Mouse (Mus musculus): ENCODE measurements around the gene Zbtb22. TPM values are rescaled to one million over a fixed set of nuclear protein-coding genes. Genes with fewer than 3 reads are reported as not detected.
"Not testable (repeated sequence)": the region's sequence is repeated elsewhere in the genome, so short reads cannot be mapped to it uniquely, and the experiment has no call there.

Zbtb22 gene
- polyA plus RNA-seq, 1 experiment from 2014 or later: 20.9 TPM

DNA sequence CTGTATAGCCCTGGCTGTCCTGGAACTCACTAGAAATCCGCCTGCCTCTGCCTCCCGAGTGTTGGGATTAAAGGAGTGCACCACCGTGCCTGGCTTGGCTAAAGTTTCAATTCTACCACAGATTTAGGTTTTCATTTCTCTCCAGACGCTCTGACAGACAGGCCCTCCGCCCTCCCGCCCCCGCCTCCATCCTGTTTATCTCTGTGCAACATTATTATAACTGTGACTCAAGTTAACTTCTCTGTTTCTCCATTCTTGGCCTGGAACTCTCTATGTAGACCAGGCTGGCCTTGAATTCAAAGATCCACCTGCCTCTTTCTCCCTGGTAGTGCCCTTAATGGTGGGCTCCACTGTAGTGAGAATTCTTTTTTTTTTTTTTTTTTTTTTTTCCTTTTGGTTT, 13.2 kb upstream of the Zbtb22 start:
- no peaks in the 10 kb centered on the region for H3K27me3 ChIP-seq (ENCODE audit: insufficient read depth, low read length)
- H3K9me3 ChIP-seq (ENCODE audit: low read length): no peaks in the 10 kb centered on the region
- ATAC-seq (ENCODE audit: low FRiP score, low TSS enrichment): no peak
- H3K4me2 ChIP-seq (replicated peaks; ENCODE audit: low read depth, low read length): no peak overlapping the region
- H3K27ac ChIP-seq (ENCODE audit: low read length): no peak overlapping the region
- H3K36me3 ChIP-seq (ENCODE audit: insufficient read depth, low read length): no peaks in the 10 kb centered on the region
- WGBS: 76% methylated on average over 7 of the region's 7 CpGs
- no peak overlapping the region for H3K9ac ChIP-seq (replicated peaks; ENCODE audit: low read length)
- H3K4me3 ChIP-seq (ENCODE audit: low read length): no peak overlapping the region
- no peaks in the 10 kb centered on the region for H3K4me1 ChIP-seq (ENCODE audit: insufficient read depth, low read length)

DNA sequence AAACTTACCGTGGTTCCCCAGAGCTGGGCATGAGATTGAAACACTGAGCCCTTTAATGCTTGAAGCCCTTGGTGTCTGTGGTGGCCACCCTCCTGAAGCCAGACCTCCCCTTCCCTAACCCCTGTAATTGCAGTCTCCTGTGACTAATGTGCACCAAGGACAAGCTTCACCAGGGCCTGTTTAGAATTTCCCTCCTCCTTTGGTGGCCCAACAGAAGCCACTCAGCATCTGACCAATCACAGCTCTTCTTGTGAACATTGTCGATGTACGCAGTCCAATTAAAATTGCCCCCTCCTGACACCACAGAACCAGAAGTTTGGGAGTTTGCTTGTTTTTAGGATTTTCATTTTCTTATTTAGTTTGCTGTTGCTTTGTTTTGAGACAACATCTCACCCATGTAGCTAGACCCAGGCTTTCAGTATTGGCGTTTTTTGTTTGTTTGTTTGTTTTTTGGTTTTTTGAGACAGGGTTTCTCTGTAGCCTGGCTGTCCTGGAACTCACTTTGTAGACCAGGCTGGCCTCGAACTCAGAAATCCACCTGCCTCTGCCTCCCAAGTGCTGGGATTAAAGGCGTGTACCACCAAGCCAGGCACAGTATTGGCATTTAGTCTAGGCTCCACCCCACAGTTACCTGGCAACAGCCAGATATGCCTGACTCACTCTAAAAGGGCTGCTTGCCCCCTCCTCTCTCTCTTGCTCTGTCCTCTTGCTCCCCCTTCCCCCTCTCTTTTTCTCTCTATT, 11.6 kb upstream of the Zbtb22 start:
- not testable (repeated sequence) for H3K4me2 ChIP-seq (replicated peaks; ENCODE audit: low read depth, low read length); H3K9me3 ChIP-seq (ENCODE audit: low read length); H3K4me3 ChIP-seq (ENCODE audit: low read length); H3K36me3 ChIP-seq (ENCODE audit: insufficient read depth, low read length); H3K9ac ChIP-seq (replicated peaks; ENCODE audit: low read length); H3K27ac ChIP-seq (ENCODE audit: low read length); H3K4me1 ChIP-seq (ENCODE audit: insufficient read depth, low read length); ATAC-seq (ENCODE audit: low FRiP score, low TSS enrichment); H3K27me3 ChIP-seq (ENCODE audit: insufficient read depth, low read length)
- 73% methylated on average over 6 of the region's 6 CpGs for WGBS

DNA sequence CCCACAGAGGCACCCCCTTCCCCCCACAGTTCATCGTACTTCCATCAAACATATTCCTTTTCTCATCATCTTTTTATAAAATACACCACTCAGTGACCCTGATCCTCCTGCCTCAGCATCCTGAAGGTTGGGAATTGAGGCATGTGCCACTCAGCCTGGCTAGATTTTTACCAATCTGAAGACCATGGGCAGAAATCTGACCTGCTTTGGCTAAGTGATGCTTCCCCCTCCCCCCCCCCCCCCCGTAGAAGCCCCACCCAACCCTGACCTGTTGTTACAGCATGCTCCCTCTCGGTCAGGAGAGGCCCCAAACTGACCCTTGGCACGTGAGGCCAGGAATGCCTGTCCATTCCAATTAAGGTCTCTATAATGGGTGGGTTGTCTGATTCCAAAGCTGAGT, 10.9 kb upstream of the Zbtb22 start, which contains the start of gene Platr17:
Gene Platr17 (plus strand): TSS at position 301 of the 400 bp plus-strand sequence.
- not testable (repeated sequence) for H3K27me3 ChIP-seq (ENCODE audit: insufficient read depth, low read length); ATAC-seq (ENCODE audit: low FRiP score, low TSS enrichment); H3K9ac ChIP-seq (replicated peaks; ENCODE audit: low read length); H3K4me1 ChIP-seq (ENCODE audit: insufficient read depth, low read length); H3K4me2 ChIP-seq (replicated peaks; ENCODE audit: low read depth, low read length); H3K36me3 ChIP-seq (ENCODE audit: insufficient read depth, low read length); H3K27ac ChIP-seq (ENCODE audit: low read length); H3K4me3 ChIP-seq (ENCODE audit: low read length); H3K9me3 ChIP-seq (ENCODE audit: low read length)
- 49% methylated on average over 3 of the region's 4 CpGs for WGBS

DNA sequence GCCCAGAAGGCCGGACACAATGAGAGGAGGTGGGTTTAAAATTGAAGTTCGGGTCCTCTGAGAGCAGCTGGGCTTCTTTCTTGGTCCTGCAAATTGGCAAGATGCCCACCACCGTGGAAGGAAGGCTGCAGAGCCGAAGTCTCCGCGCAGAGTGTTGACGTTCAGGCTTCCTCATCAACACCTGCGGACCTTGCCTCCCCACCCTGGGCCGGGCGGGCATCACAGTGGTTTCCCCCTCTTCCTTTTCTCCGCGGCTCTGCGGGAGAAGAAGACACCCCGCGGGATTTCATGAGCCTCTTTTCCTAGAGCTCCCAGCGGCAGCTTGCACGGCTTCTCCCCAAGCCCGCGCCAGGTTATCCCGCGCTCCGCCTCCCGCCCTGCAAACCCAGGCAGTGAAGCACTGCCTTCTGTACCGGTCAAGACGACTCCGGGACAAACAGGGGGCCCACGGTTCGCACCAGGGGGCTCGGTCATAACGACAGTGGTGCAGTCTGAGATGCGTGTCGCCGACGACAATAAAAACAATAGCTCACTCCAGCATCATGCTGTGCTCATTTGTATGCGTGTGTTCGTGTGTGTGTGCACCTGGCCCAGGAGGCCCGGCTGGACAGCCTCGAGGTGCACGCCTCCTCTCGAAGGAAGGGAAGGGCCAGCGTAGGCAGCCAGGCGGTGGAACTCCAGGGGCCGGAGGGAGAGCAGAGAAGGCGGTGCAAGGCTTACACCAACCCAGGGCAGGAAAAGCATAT, 7.2 kb upstream of the Zbtb22 start:
- H3K9ac ChIP-seq (replicated peaks; ENCODE audit: low read length): peak overlapping the region; percentile 77
- H3K27ac ChIP-seq (ENCODE audit: low read length): peak overlapping the region; percentile 90
- peaks cover 30% of the 10 kb centered on the region for H3K4me1 ChIP-seq (ENCODE audit: insufficient read depth, low read length)
- no peaks in the 10 kb centered on the region for H3K9me3 ChIP-seq (ENCODE audit: low read length)
- H3K27me3 ChIP-seq (ENCODE audit: insufficient read depth, low read length): no peaks in the 10 kb centered on the region
- peak overlapping the region; percentile 93 for H3K4me3 ChIP-seq (ENCODE audit: low read length)
- H3K36me3 ChIP-seq (ENCODE audit: insufficient read depth, low read length): peaks cover 20% of the 10 kb centered on the region
- ATAC-seq (ENCODE audit: low FRiP score, low TSS enrichment): peak; percentile 40
- H3K4me2 ChIP-seq (replicated peaks; ENCODE audit: low read depth, low read length): peak overlapping the region; percentile 87
- WGBS: under 1% methylated on average over 44 of the region's 44 CpGs

DNA sequence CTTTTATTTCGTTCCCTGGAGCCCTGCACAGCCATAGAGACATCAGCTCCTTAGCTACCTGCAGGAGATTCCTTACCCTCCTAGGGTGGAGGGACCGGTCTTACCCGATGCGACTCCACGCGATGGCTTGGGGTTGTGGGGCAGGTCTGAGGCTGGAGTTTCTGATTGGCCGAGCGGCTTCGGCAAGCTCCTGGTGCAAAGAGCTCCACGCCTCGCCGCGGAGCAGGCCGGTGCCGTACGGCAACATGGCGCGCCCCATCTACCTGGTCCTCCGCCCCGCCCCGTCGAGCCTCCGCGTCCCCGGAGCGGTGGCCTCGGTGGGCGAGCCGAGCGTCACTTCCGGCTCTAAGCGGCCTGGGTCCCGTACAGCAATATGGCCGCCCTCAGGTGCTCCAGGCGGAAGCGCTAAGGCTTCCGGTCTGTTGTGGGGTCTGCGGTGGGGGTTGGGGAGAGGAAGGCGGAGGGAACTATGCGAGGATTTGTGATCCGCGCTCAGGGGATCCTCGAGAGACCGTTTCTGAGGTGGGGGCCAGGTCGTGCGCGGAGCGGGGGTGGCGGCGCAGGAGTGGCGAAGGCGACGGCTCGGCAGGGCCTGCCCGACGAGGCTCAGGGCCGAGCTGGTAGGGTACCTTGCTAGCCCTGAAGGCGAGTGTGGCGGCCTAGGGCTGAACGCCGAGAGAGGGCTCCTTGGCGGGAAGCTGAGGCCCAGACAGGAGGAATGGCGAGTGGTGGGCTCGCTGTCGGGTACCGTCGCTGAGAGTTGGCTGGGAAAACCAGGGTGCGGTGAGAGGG, 6.4 kb upstream of the Zbtb22 start, which contains the start of gene Daxx:
Gene Daxx (plus strand): TSS at position 338 of the 792 bp plus-strand sequence.
- Histone ChIP-seq H3K4me2 (replicated peaks; ENCODE audit: low read depth, low read length) (peak within 1 kb of the TSS; percentile 87), H3K4me3 (ENCODE audit: low read length) (peak within 1 kb of the TSS; percentile 93), H3K27me3 (ENCODE audit: insufficient read depth, low read length) (no peaks in the 10 kb centered on the region), H3K27ac (ENCODE audit: low read length) (peak within 1 kb of the TSS; percentile 92), H3K9me3 (ENCODE audit: low read length) (no peaks in the 10 kb centered on the region), H3K9ac (replicated peaks; ENCODE audit: low read length) (peak within 1 kb of the TSS; percentile 92), H3K4me1 (ENCODE audit: insufficient read depth, low read length) (peaks cover 30% of the 10 kb centered on the region), H3K36me3 (ENCODE audit: insufficient read depth, low read length) (peaks cover 28% of the 10 kb centered on the region)
- peak; percentile 96 for ATAC-seq (ENCODE audit: low FRiP score, low TSS enrichment)
- under 1% methylated on average over 68 of the region's 68 CpGs for WGBS

DNA sequence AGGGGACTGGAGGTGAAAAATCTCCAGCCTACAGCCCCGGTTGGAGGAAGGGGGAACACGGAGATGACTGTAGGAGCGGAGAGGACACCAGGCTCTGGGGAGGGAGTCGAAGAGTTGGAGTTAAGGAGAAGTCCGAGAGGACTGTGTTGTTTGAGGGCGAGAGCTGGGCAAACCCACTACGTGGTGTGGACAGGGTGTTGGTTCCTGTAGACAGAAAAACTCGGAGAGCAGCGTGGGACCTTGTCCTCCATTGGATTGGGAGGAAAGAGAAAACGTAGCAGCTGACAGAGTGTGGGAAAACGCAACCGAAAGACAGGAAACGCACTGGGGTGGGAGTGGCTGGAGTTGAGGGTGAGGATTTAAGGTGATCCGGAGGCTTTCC, 5.8 kb upstream of the Zbtb22 start:
- Histone ChIP-seq H3K9ac (replicated peaks; ENCODE audit: low read length) (peak overlapping the region; percentile 92), H3K4me1 (ENCODE audit: insufficient read depth, low read length) (peaks cover 36% of the 10 kb centered on the region), H3K36me3 (ENCODE audit: insufficient read depth, low read length) (peaks cover 34% of the 10 kb centered on the region), H3K9me3 (ENCODE audit: low read length) (no peaks in the 10 kb centered on the region), H3K27me3 (ENCODE audit: insufficient read depth, low read length) (no peaks in the 10 kb centered on the region), H3K27ac (ENCODE audit: low read length) (peak overlapping the region; percentile 92), H3K4me3 (ENCODE audit: low read length) (peak overlapping the region; percentile 93), H3K4me2 (replicated peaks; ENCODE audit: low read depth, low read length) (peak overlapping the region; percentile 77)
- peak; percentile 2 for ATAC-seq (ENCODE audit: low FRiP score, low TSS enrichment)
- WGBS: 0% methylated on average over 14 of the region's 14 CpGs

DNA sequence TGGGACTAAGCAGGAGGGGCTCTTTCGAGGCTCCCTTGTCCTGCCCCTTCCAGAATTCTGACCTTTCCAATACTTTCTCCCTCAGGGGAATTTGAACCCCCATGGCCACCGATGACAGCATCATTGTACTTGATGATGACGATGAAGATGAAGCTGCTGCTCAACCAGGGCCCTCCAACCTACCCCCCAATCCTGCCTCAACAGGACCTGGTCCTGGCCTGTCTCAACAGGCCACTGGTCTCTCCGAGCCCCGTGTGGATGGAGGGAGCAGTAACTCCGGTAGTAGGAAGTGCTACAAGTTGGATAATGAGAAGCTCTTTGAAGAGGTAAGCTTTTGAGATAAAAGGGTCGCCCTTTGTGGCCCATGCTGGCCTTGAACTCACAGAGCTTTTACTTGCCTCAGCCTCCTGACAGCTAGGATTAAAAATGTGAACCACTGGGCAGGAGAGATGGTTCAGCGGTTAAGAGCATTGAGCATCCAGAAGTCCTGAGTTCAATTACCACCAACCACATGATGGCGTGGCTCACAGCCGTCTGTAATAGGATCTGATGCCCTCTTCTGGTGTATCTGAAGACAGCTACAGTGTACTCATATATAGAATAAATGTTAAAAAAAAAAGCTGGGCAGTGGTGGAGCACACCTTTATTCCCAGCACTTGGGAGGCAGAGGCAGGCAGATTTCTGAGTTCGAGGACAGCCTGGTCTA, 5.2 kb upstream of the Zbtb22 start:
- Histone ChIP-seq H3K36me3 (ENCODE audit: insufficient read depth, low read length) (peaks cover 35% of the 10 kb centered on the region), H3K9me3 (ENCODE audit: low read length) (no peaks in the 10 kb centered on the region), H3K4me2 (replicated peaks; ENCODE audit: low read depth, low read length) (peak overlapping the region; percentile 77), H3K4me3 (ENCODE audit: low read length) (peak overlapping the region; percentile 93), H3K27ac (ENCODE audit: low read length) (peak overlapping the region; percentile 92), H3K9ac (replicated peaks; ENCODE audit: low read length) (peak overlapping the region; percentile 92), H3K4me1 (ENCODE audit: insufficient read depth, low read length) (peaks cover 42% of the 10 kb centered on the region), H3K27me3 (ENCODE audit: insufficient read depth, low read length) (no peaks in the 10 kb centered on the region)
- no peak for ATAC-seq (ENCODE audit: low FRiP score, low TSS enrichment)
- WGBS: 51% methylated on average over 11 of the region's 11 CpGs

DNA sequence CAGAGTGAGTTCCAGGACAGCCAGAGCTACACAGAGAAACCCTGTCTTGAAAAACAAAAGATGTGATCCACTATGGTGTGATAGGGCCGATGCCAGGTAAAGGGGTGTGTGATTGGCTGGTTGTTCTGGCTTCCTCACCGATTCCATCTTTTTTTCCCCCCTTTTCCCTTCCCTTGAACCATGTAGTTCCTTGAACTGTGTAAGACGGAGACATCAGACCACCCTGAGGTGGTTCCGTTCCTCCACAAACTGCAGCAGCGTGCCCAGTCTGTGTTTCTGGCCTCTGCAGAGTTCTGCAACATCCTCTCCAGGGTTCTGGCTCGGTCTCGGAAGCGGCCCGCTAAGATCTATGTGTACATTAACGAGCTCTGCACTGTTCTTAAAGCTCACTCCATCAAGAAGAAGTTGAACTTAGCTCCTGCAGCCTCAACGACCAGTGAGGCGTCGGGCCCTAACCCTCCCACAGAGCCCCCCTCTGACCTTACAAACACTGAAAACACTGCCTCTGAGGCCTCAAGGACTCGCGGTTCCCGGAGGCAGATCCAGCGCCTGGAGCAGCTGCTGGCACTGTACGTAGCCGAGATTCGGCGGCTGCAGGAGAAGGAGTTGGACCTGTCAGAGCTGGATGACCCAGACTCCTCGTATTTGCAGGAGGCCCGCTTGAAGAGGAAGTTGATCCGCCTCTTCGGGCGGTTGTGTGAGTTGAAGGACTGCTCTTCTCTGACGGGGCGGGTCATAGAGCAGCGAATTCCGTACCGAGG, 4.5 kb upstream of the Zbtb22 start:
- Histone ChIP-seq H3K36me3 (ENCODE audit: insufficient read depth, low read length) (peaks cover 35% of the 10 kb centered on the region), H3K27ac (ENCODE audit: low read length) (0 out of 2 replicates have a peak overlapping the region, but pooled peaks have one; percentile 37), H3K27me3 (ENCODE audit: insufficient read depth, low read length) (no peaks in the 10 kb centered on the region), H3K4me3 (ENCODE audit: low read length) (peak overlapping the region; percentile 13; the same call in 1 of the 2 replicates), H3K4me2 (replicated peaks; ENCODE audit: low read depth, low read length) (peak overlapping the region; percentile 77; the same call in 1 of the 2 replicates), H3K9ac (replicated peaks; ENCODE audit: low read length) (no peak overlapping the region; the same call in 1 of the 2 replicates), H3K9me3 (ENCODE audit: low read length) (no peaks in the 10 kb centered on the region), H3K4me1 (ENCODE audit: insufficient read depth, low read length) (peaks cover 43% of the 10 kb centered on the region)
- ATAC-seq (ENCODE audit: low FRiP score, low TSS enrichment): no peak
- 57% methylated on average over 31 of the region's 31 CpGs for WGBS
